ENCODE assay signal across 8 mouse cellular contexts in genomic region chr10:14546111-14546551, GRCm38 (mm10). TPM values are rescaled to one million over a fixed set of nuclear protein-coding genes. Genes with fewer than 3 reads are reported as not detected.
A peak's percentile ranks its signal among the peaks of the same experiment; 100 is the strongest.
DNase-seq lines count a peak whose midpoint lies in the region; ATAC-seq and TF ChIP-seq lines count a peak whose summit lies in the region.

No protein-coding gene starts in this region.

- no peaks in the 10 kb centered on the region for H3K9me3 ChIP-seq in heart, embryonic 16.5 days (replicated peaks; ENCODE audit: control insufficient read depth, low read length)
- H3K9me3 ChIP-seq in stomach, postnatal 0 days (ENCODE audit: control insufficient read depth, low read length), result no peaks in the 10 kb centered on the region

- 38% methylated on average over 7 of the region's 7 CpGs for WGBS in heart, embryonic 16.5 days
- 37% methylated on average over 7 of the region's 7 CpGs for WGBS in stomach, postnatal 0 days

- H3K27me3 ChIP-seq in heart, embryonic 16.5 days (ENCODE audit: control insufficient read depth, insufficient read depth, low read length), result peaks cover 2% of the 10 kb centered on the region; the same call in 1 of the 2 replicates
- H3K27me3 ChIP-seq in stomach, postnatal 0 days (ENCODE audit: control insufficient read depth, insufficient read depth, low read length), result no peaks in the 10 kb centered on the region

- peak overlapping the region; percentile 89 for H3K4me2 ChIP-seq in heart, embryonic 16.5 days (ENCODE audit: low read depth, low read length)
- peak overlapping the region; percentile 99 for H3K4me2 ChIP-seq in stomach, postnatal 0 days (replicated peaks; ENCODE audit: low read depth)

- TF ChIP-seq EP300 in stomach, postnatal 0 days (optimal IDR thresholded peaks at IDR 0.05), result no peak

- no peaks in the 10 kb centered on the region for H3K4me1 ChIP-seq in heart, embryonic 16.5 days (ENCODE audit: control insufficient read depth, insufficient read depth, low read length)
- 0 out of 2 replicates have a peak, but pooled peaks cover 2% of the 10 kb centered on the region for H3K4me1 ChIP-seq in stomach, postnatal 0 days (replicated peaks; ENCODE audit: control insufficient read depth, insufficient read depth)

- no peak overlapping the region; the same call in 1 of the 2 replicates for H3K4me3 ChIP-seq in heart, embryonic 16.5 days (ENCODE audit: low read length)
- peak overlapping the region; percentile 82 for H3K4me3 ChIP-seq in stomach, postnatal 0 days (ENCODE audit: low read depth, low read length)

- no peak overlapping the region for H3K27ac ChIP-seq in heart, embryonic 16.5 days (ENCODE audit: low read length)
- 0 out of 2 replicates have a peak overlapping the region, but pooled peaks have one; percentile 13 for H3K27ac ChIP-seq in stomach, postnatal 0 days (replicated peaks)

- H3K9ac ChIP-seq in heart, embryonic 16.5 days (ENCODE audit: low read length), result no peak overlapping the region
- H3K9ac ChIP-seq in stomach, postnatal 0 days (ENCODE audit: low read length), result no peak overlapping the region

- no peak for TF ChIP-seq CTCF in stomach, postnatal 0 days (IDR thresholded peaks at IDR 0.05; ENCODE audit: low read depth)

- H3K36me3 ChIP-seq in heart, embryonic 16.5 days (ENCODE audit: control insufficient read depth, insufficient read depth), result no peaks in the 10 kb centered on the region
- no peaks in the 10 kb centered on the region for H3K36me3 ChIP-seq in stomach, postnatal 0 days (ENCODE audit: control insufficient read depth, insufficient read depth, low read length)

- peak; percentile 9 to 13 for DNase-seq in cerebellum, postnatal 10 days
- DNase-seq in cerebellum, postnatal 36 days, result no peak
- peak; percentile 31 for DNase-seq in Muller cell, postnatal 12 days (ENCODE audit: inconsistent ontology term)
- peak; percentile 30 for DNase-seq in lung, postnatal 14 days
- DNase-seq in stomach, postnatal 0 days (ENCODE audit: low spot score), result peak; percentile 50
- DNase-seq in yolk sac, embryonic 10.5 days (ENCODE audit: low spot score), result no peak
- no peak for DNase-seq in cerebellum, adult 11 months

- no peak for ATAC-seq in heart, embryonic 16.5 days (replicated peaks; ENCODE audit: extremely low read depth, insufficient read depth, low FRiP score)
- ATAC-seq in stomach, postnatal 0 days (ENCODE audit: low FRiP score, low TSS enrichment), result peak; percentile 56

RNA-seq across cellular contexts. Expression of gene Adgrg6, which starts 0.7 kb away (rescaled TPM):
- polyA plus RNA-seq in heart, embryonic 16.5 days (2015; fragmentation: Nextera tagmentation; extraction: Ambion mirVana), result 8.6 and 10.3 TPM in 2 replicates
- 8.1 and 8.7 TPM in 2 replicates for polyA plus RNA-seq in stomach, postnatal 0 days (2015; fragmentation: Nextera tagmentation; extraction: Ambion mirVana)

Comparison
In these comparisons a context has a peak if more than half of its experiments do, and no peak if none do; other contexts are left out.
1. DNase-seq: peak in cerebellum, postnatal 10 days (2 of 2), Muller cell, postnatal 12 days (single experiment), lung, postnatal 14 days (single experiment) and stomach, postnatal 0 days (single experiment); none in cerebellum, postnatal 36 days (0 of 2), yolk sac, embryonic 10.5 days (single experiment) and cerebellum, adult 11 months (single experiment).